Mouse (Mus musculus) brain, adult 2 months (tissue): ENCODE measurements at regions not wholly inside any gene's neighbourhood (a gene's known extent, or its start where the extent isn't known, plus 50 kb on each side); places are given as distances from the start of the nearest gene placed in this dataset.

Experiments used
- DNase-seq: peaks from one replicate; pipeline ENCODE4 v3.0.0; 2011; ENCODE audit warnings: low read depth, low spot score

DNA sequence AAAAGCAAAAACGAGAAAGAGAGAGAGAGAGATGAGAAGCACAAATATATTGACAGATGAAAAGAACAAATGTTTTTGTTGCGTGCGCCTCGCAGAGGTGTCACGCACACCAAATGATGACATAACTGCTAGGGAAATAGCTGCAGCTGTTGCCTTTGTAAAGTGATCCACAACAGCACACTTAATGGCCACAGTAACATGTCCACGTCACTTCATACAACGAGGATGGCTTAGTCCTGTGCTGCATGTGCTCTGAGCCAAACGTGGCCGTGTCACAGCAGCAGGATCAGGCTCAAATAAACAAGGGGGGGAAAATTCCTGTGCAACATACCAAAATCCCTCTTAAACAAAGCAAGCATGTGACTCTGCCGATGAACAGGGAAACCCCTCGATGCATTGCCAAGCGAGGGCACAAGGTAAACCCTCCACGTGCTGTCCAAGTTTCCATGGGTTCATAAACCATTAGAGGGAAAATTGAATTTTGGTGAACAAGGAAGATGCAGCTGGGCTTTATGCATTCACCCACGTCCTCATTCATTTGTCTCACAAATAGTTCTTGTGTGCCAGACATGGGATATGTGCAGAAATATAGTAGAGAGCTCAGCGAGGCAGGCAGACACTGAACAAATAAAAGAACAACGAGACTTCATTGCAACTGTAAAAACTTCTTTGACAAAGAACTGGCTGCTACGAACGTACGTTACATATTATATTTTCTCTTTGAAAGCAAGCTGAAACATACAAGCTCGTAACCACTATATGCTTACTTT is 223.0 kb upstream of the Pard3b start:
- DNase-seq: peak; percentile 21

DNA sequence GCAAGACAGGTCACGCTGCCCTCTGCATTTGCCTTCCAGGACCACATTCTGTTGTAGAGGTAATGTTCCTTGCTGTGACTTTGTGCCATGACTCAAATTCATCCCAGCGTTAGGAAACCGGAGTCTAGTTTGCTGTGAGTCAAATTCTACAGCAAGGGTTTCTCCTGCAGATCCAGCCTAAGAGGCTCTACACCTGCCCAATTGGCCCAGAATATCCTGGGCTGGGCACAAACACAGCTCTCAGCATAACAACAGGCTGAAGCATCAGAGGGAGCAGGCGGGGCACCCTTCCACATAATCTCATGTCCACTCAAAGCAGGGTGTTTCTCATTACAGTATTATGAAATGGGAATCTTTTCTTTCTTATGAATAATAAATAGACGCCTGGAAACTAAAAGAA is 220.2 kb upstream of the Pard3b start:
- peak; percentile 12 for DNase-seq

DNA sequence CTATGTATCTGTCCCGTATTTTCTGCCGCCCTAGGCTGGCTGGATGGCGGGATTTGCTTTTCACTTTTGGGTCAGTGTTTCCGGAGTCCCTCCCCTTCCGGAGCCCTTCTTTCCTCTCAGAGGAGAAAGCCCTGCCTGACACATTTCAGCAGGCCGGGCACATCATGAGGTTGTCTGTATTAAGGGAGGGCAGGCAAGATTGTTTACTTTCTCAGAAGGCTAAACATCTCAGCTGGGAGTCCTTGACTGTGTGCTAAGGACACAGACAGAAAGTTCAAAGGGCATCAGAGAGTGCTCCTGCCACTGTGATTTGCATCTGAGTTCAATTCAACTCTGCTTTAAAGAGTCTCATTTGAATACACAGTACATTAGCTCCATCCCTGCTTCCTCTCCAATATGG is 218.8 kb upstream of the Pard3b start:
- DNase-seq: no peak

DNA sequence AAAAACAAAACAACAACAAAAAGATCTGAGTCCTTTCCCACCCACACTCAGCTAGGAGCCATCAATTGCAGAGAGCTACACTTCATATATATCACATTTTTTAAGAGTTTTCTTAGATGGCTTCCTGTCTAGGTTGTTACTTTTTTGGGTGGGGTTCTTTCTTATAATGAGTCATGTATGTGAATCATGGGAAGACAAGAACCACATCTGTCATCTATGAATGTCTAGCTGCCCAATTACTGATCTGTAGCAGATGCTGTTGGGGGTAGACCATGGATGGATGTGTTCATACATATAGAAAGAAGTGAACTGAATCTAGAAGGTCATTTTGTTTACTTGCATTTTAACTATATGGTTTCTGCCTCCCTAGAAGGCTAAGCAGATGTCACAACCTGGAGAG is 215.4 kb upstream of the Pard3b start:
- no peak for DNase-seq

DNA sequence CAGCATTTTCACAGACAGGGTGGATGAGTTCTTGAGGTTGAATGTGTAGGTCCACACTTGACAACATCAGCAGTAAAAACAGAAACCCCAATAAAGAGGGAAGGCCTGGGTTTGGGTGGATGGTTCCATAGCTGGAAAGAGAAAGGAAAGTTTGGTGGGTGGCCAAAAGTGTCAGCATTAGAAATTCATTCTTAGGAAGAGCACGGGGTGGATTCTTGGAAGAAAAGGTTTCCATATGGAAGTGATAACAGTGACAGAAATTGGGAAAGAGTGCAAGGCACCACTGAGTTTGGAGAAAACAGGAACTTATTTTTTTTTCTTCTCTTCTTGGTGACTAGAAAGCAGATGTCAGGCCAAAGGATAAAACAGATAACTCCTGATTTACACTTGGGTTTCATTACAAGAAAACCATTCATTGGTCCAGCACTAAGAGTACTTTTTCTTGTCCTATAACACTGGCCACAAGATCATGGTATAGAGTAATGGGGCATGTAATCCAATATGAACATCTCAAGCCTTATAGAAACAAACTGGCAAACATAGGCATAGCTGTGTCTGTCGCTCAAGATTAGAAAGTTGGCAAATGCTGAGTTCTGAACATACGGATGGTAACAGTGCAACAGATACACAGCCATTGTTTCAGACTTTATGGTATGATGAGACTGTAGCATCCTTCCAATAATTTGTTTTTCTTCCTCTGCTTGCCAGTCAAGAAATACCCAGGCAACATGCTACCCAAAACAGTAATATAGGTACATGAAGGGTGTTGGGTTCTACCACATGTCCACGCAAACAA is 209.7 kb upstream of the Pard3b start:
- no peak for DNase-seq

DNA sequence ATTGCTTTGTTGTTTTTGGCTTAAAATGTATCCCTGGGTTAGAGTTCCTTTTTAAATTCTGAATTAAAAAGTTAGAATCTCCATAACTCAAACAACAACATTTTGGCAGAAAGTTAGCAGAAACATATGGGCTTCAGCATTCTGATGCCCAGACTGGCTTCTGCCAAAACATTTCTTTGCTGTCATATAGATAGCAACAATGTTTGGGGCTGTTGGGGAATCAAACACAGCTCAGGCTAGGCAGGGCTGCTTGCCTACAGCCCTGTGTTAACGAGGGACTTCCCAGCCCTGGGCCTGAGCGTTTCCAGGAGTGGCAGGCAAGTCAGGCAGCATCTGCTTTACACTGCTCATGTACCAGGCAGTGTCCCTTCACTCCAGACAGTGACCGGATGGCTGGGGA is 201.0 kb upstream of the Pard3b start:
- peak; percentile 7 for DNase-seq

DNA sequence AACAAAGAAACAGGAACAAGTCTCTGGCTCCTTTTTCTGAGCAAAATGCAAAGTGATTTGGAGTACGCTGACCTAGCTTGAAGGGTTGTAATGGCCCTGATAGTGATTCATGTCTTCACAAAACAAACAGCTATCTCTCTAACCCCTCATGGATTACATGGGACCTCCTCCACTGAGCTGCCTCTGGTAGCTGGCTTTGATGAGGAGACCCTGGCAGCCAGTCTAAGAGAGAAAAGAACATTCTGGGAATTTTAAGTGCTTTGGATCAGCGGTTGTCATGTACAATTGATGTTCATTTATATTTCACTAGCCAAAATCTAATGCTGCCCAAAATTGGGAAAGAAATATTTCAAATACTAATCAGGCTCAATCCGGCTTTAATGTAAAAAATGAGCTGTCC is 177.2 kb upstream of the Pard3b start:
- DNase-seq: no peak

DNA sequence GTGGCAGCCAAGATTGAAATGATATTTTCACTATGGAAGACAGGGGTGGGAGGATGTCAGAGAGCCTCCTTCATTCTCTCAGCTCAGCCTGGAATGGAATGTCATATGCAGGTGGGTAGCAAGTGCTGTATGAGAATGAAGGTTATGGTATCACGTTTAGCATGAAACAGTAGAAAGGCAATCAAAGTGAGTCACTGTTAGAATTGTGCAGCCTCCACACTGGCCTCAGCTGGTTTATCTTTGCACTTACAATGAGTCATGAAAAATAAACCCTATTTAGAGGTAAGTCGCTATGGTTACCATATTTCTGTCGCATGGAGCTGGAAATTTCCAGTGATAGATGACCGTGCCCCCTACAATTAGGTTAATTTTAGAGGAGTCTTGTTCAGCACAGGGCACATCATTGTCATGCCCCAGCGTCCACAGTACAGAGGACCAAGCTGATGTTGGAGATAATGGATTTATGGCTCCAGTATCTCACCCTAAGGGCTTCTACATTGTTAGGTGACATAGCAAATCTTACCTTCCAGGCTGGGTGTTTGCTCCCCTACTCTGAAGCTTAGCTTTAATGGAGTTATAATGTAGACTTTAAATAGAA is 167.9 kb upstream of the Pard3b start:
- peak; percentile 84 for DNase-seq

DNA sequence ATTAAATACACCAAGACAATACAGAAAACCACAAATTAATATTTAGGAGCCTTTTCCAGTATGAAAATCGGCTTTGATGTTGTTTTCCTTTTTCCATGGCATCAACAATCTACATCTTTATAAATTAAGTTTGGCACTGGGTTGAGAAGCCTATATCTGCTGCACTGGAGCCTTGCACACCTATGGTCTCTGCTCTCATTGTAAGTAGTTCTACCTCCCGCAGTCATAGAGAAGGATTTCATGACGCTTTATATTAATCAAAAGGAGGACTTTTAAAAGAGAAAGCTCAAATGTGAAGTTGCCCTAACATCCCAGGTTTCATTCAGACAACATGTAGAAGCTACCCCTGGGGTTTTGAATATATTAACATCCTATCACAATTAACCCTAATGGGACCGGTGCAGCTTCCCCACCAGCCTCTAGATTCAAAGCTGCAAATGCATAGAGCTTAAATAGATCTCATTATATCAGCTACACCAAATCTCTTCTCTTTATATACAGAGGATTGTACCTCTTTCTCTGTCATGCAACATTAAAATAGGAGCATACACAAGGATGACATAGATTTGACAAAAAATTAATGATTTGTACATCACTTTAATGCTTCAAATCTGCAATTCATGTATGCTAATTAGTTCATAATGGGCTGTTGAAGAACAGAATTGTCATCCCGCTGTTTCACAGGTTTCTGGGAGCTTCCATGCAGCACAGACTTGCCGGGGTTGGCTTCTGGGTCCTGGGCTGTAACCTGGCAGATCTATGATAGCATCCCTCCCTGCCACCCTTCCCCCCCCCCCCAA is 166.6 kb upstream of the Pard3b start:
- peak; percentile 25 for DNase-seq

DNA sequence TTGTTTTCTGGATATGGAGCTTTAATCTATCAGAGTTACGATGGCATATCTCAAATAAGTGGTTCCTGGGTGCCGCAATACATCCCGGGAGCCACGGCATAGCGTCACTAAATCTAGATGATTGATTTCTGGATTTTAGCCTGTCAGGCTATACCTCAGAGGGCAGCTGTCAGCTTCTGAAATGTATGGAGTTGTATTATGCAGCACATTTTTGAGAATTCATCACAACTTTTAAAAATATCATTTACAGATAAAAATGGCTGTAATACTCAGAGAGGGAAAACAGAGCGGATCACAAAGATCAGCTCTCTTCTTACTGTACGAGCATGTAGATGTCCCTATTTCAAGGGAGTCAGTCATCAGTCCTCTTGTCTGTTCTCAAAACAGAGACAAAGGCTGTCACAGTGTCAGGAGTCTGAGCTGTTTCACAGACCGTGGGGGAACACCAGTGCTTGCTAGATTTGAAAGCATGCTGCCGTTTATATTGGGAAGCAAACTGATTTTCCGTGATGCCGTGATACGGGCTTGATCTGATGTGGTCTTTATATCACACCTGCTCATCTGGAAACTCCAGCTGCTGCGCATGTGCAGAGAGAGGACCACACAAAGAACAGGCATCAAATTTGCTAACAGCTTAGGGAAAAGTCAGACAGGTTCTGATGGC is 165.9 kb upstream of the Pard3b start:
- peak; percentile 53 for DNase-seq

DNA sequence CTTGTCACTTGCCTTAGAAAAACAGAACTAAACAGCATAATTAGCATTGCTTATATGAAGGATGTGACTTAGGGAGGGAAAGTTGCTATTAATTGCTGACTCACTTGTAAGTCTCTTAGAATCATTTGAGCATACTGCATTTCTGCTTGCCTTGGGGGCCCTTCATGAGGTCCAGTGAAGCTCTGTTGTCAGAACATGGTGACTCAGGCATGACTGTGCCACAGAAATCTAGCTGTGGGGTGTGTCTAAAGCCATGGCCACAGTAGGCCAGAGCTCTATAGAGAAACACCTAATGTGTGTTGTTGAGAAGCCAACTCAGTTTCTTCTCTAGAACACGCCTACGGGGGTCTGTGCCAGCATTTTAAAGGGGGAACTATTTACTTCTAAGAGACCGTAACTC is 153.2 kb upstream of the Pard3b start:
- peak; percentile 41 for DNase-seq

DNA sequence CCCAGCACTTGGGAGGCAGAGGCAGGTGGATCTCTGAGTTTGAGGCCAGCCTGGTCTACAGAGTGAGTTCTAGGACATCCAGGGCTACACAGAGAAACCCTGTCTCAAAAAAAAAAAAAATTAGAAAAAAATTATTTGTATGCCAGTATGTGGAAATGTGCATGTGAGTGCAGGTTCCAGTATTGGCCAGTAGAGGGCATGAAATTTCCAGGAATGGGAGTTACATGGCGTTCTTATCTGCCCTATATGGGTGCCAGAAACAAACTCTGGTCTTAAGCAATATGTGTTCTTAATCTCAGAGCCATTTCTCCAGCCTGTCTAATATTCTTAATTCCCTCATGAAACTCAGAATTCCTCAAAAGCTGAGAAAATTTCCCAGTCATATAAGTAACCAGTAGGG is 113.7 kb upstream of the Pard3b start:
- no peak for DNase-seq

DNA sequence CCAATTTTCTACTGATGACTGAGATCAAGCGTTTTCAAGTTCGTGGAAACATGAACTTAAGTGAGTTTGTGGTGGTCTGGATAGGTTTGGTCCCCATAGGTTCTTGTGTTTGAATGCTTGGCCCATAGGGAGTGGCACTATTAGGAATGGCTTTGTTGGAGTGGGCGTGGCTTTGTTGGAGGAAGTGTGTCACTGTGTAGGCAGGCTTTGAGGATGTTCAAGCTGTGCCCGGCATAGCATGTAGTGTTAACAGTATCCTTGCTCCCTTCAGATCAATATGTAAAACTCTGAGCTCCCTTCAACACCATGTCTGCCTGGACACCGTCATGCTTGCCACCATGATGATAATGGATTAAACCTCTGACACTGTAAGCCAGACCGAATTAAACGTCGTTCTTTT is 112.7 kb upstream of the Pard3b start:
- no peak for DNase-seq

DNA sequence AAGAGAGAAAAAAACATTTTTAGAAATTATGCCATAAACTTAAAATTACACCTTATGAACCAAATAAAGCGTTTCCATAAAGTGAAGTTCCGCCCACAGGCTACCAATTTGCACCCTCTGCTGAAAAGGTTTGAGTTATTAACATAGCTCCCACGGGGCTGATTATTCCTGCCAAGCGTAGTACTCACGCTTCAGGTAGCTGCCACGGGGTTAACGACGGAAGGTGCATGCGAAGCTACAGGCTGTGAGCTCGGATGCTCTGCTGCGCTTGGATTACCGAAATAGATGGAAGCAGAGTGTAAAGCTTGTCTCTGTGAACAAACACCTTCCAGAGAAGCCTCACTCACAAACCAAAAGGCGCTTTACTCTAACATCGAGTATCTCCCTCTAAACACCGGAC is 109.9 kb upstream of the Pard3b start:
- DNase-seq: peak; percentile 56

DNA sequence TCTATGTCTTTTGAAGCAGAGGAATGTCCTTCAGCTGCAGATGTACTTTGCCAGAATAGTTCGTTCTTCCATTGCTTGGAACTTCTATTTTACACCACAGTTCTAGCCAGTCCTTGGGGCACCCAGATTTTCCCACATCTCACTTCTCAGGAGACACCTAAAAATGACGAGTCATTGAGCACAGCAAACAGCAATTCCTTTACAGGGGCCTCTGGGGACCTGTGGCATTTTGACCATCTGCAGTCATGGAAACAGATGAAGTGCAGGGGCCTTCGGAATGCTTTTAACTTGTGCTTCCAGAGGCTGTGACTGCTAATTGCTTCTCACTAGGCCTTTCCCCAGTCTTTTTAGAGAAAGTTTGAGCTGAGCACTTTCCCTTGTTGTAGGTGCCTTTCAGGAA is 108.5 kb upstream of the Pard3b start:
- no peak for DNase-seq

DNA sequence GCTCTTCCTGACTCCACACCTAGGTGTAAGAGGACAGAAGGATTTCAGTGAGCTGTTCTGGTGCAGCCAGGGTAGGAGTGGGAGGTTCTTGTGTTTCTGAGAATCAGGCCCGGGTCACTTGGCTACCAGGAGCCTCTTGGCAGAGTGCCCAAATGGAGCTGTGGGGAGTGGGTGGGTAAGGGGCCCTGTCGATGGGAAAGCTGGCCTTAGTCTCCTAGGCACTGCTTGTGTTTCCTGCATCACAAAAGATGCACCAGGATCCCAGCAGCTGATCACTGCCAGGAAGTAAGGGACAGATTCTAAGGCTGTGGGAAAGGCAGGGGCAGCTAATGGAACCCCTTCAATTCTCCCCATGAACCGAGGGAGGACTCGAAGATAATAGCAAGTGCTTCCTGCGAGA is 107.1 kb upstream of the Pard3b start:
- no peak for DNase-seq

DNA sequence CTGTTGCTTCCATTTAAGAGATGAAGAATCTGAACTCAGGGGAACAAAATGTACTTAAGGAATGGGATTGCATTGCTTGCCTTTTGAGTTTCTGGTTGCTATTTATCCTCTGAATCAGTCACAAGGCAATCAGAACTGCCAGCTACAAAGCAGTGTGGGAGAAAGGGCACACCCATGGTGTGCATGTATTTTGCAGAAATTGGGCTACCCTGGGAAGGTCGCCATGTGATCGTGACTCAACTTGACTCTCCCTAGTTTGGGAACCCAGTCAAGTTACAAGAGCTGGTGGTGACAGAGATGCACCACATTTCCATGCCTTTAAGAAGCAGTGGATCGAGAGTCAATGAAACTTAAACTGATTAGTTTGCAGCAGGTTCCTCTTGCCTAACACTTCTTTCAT is 98.5 kb upstream of the Pard3b start:
- peak; percentile 33 for DNase-seq

DNA sequence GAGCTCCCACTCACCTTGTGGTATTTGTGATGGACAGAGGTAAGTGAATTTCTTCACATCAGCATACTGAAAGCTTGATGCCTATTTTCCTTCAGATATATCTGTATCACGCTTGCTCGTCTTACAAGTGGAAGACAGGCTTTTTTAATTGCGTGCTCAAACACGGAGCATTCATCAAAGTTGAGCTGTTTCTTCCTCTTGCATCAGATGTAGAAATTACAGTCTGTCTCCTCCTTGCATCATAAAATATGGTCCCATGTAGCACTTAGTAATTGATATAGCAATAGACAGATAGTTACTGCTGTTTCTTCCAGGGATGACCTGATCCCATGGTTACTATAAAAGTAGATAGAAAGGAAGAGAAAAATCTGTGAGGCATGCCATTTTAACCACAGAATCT is 97.5 kb upstream of the Pard3b start:
- DNase-seq: no peak

DNA sequence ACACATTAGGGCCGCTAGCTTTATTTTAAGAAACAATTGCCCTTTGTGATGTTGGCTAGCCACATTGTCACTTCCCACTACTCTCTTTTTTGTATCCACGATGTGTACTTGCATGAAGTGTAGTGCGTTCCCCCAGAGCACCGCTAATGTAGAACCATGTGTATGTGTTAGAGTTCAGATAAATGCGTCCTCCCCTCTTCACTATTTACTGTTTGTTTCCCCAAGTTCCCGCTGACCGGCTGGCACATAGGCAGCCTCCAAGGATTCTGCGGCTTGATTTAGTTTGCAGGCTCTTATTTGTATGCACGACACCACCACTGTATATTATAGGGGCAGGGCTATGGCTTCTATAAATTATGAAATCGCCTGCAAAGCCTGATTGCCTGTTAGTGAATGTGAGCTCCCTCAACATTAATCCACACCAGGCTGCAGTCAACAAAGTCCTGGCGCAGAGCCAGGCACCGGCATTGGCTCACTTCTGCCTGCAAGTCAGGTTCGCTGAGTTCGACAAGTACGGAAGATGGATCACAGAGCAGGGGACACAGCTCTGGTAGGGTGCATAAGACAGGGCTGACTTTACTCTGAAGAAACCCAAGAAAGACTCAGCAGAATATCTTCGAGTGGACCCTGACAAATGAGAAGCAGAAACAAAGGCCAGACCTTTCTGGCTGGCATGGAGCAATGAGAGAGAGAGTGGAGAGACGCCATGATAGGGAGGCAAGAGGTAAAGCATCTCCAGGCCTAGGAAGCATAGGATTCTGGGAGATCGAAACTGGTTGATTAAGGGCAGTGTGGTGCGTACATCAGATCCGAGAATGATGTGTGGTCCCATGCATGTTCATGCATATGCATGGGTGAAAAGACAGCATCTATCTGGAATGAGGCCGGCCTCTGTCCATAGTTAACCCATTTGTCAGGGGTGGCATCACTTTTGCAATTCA is 85.8 kb upstream of the Pard3b start:
- DNase-seq: peak; percentile 30

DNA sequence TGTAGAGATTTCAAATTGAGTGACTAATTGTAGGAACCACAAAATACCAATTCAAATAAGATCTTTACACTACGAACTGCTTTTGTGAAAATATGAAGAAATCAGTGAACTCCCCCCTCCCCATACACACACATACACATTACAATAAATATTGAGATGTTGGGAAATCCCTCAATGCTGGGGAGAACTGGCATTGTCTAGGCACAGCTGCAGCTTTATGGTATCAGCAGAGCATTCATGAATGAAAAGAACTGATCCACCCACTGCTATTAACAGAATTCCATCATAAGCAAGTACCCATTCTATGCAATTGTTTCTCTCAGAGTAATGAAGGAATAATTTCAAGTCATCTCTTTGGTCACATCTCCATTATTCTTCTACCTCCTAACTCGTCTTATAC is 79.1 kb upstream of the Pard3b start:
- DNase-seq: no peak
